Mouse (Mus musculus) lung, adult 10 weeks (tissue): ENCODE measurements around the gene Zfp821. TPM values are rescaled to one million over a fixed set of nuclear protein-coding genes. Genes with fewer than 3 reads are reported as not detected.

Source experiments
- polyA plus RNA-seq: library from polyadenylated mRNA; stranded (reverse); fragments of 350-450 nt; fragmentation: Illumina TruSeq; extraction: RNeasy Lipid Tissue Mini Kit (QIAGEN cat#74804); gene quantifications from one replicate; pipeline ENCODE4 v1.2.3, GENCODE M21; 2014; ENCODE audit warnings: low read depth, low replicate concordance; ENCODE audit not compliant: insufficient read depth

Gene Zfp821
- polyA plus RNA-seq = 10.9 TPM

DNA sequence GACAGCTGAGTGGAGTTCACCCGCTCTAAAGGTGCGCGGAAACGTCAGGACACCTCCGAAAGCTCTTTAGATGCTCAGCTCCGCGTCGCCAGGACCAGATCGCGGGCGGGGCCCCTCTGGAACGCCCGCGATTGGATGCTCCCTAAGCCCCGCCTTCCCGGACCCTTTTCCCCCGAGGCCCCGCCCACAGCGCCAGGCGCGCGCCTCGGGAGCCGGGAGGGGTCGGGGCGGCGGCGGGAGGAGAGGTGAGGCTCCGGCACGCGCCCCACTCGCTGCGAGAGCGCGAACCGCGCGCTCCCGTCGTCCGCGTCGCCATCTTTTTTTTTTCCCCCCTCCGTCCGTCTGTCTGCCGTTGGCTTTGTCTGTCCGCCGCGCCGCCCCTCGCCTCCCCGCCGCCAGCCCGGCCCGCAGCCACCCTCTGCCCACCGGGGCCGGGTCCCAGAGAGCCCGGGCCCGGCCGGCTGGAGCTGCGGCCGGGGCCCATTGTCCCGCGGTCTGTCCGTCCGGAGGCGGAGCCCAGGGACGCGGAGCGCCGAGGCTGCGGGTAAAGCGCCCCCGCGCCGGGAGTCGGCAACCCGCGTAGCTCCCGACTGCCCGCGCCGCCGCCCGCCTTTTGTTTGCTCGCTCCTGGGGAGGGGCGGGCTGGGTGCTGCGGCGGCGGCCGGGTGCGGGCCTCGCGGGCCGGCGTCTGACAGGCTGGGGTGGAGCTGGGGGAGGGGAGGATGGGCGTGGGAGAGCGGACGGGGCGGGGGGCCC lies at the start of gene Zfp821:
Gene Zfp821, plus strand, starts transcription at position 227 of the 756 bp plus-strand sequence.

GRCm38 (mm10) chr8:109693146-109693900 lies 12.0 kb upstream of the Zfp821 start, which contains the start of gene Ist1:
TSS of gene Ist1 (minus strand) at chr8:109693260.

GRCm38 (mm10) chr8:109737237-109738048 lies 32.1 kb downstream of the Zfp821 start, which contains the start of gene Atxn1l:
TSS of gene Atxn1l (minus strand) at chr8:109737739.

Other genes starting within 250 kb of the Zfp821 start
- gene Pmfbp1, start 211.5 kb upstream of the Zfp821 start, polyA plus RNA-seq = not detected
- 11.2 TPM for gene Dhx38, start 139.7 kb upstream of the Zfp821 start, polyA plus RNA-seq
- gene Txnl4b, start 139.7 kb upstream of the Zfp821 start, polyA plus RNA-seq = 9.9 TPM
- 1,373 TPM for gene Hp, start 126.4 kb upstream of the Zfp821 start, polyA plus RNA-seq
- gene Dhodh, start 96.9 kb upstream of the Zfp821 start, polyA plus RNA-seq = 12.3 TPM
- gene Pkd1l3, start 91.0 kb upstream of the Zfp821 start, polyA plus RNA-seq = not detected
- gene Ist1, start 12.3 kb upstream of the Zfp821 start, polyA plus RNA-seq = 55.1 TPM
- gene Atxn1l, start 32.2 kb downstream of the Zfp821 start, polyA plus RNA-seq = 7.5 TPM
- 38.2 TPM for gene Ap1g1, start 73.0 kb downstream of the Zfp821 start, polyA plus RNA-seq
- gene Phlpp2, start 163.0 kb downstream of the Zfp821 start, polyA plus RNA-seq = 1.9 TPM